Mouse (Mus musculus) CH12F3 (cell line): ENCODE data around the gene Gpr61.

Experiments used
- in situ Hi-C: fragments of 300-500 bp; cut with MboI; formaldehyde crosslinking; loops from 2 replicates; pipeline ENCODE4 v1.14.3; 2020; ENCODE audit warnings: low sequenced_read_pairs

Gene Gpr61

GRCm38 (mm10) chr3:108131821-108132220 is 22.9 kb downstream of the Gpr61 start:
- in situ Hi-C loops: no loop called here

DNA sequence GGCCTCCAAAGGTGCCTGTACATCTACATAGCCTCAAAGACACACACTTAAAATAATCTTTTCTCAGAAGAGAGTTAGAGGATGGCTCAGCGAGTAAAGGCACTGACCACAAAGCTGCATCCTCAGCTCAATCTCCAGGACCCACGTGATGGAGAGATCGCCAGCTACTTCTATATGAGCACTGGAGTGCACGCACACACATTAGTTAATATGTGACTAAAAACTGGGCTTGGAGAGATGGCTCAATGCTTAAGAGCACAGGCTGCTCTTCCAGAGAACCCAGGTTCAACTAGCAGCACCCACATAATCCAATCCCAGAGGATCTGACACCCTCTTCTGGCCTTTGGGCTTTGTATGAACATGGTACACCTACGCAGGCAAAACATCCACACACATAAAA is 23.5 kb downstream of the Gpr61 start:
- in situ Hi-C loops: no loop called here

DNA sequence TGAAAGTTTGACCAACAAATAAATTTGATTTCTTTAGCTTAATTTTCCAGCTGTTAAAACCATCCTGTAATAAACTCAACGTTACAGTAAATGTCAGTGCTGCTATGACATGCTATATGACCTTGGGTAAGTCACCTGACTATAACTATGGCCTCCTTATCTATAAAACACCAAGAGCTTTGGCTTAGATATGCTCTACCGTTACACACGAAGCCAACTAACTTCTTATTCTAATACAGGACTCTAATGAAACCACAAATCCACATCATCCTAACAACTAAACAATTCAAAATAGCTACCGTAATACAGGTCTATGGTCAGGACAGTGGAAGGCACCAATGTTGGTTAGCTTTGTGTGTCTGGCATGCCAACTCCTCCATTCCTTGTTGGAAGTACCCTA is 24.9 kb downstream of the Gpr61 start:
- in situ Hi-C loops: no loop called here

GRCm38 (mm10) chr3:108129367-108129766 is 25.3 kb downstream of the Gpr61 start:
- in situ Hi-C loops: no loop called here

DNA sequence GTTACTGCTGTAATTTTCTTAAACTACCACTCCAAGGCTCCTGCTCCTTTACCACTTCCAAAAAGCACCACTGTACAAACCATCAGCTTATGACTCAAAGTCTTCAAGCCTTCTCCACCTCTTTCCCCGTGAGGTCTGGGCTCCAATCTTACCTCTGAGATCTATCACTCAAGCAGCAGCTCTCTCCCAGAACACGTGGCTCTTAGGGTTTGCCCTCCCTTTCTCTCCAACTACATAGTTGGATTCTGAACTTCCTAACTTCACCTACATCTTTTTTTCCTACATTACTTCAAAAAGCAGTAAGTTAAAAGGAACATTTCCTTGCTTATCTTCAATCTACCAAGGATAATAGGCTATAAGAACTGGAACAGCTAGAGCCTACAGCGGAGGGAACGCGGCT is 26.2 kb downstream of the Gpr61 start:
- in situ Hi-C loops: no loop called here

DNA sequence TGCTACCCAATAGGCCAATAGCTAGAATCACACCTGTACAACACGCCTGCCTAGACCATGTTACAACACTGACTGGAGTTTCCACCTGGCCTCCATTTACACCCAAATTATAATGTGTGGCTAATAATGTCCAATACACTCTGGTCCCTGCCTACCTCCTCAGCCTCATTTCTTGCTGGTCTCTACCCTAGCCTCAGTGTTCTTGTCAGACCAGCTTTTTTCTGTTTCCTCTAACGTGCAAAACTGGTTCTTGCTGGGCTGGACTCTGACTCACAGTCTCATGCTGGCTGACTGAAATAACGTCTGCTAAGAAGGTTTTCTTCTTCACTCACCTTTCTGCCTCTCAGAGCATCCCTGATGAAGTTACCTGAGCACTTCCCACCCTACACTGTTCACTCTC is 28.4 kb downstream of the Gpr61 start:
- in situ Hi-C loops: no loop called here

DNA sequence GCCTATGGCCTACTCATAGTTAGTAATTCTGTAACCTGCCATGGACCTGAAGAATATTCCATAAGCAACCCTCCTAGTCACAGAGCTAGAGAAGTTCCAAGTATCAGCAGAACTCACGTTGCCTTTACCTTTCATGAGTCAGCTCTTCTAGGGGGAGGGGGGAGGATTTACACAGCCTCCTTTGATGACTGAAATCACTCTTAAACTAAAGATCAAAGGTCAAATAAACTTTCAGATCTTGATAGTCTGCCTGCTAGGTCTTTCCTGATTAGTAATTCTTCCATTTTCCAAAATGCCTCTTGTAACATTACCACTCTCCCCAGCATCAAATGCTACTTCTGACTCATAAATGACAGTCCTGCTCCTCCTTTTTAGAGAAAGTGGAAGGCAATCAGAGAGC is 30.6 kb downstream of the Gpr61 start:
- in situ Hi-C loops: no loop called here

GRCm38 (mm10) chr3:108123242-108123641 is 31.4 kb downstream of the Gpr61 start:
- in situ Hi-C loops: no loop called here

GRCm38 (mm10) chr3:108121101-108121500 is 33.6 kb downstream of the Gpr61 start:
- in situ Hi-C loops: no loop called here

GRCm38 (mm10) chr3:108117465-108117864 is 37.2 kb downstream of the Gpr61 start:
- in situ Hi-C loops: no loop called here

DNA sequence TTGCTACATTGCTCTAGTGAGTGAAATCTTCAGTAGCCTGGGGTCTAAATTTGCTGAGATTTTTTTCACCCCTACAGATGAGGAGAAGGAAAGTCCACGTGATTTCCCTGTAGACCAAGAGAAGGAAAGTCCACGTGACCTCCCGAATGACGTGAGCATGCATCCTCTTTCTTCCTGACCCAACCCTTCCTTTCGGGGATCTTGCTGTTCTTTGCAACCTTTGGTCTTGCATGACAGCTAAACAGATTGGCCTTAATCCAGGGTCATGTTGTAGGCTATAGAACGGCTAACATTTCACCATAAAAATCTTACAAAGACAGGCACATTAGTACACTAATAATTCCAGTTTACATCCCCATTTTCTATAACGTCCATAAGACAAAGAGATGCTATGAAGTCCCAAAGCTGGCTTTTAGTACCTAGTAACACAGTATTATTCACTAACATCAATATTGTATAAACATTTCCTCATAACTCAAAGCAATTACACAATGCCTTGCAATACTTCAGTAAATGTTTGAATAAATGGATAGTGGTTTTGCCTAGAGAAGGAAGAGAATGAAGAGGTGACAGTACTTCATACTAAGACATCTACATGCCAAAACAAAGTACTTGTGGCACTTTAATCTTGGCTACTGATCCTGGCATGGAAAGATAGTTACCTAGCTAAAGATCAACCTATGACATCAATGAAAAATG is 40.9 kb downstream of the Gpr61 start:
- in situ Hi-C loops: no loop called here

- in situ Hi-C loops: no loop called here
These were observed 42.0 kb downstream of the Gpr61 start for GRCm38 (mm10) chr3:108112666-108113065.

GRCm38 (mm10) chr3:108112246-108112645 is 42.4 kb downstream of the Gpr61 start:
- in situ Hi-C loops: no loop called here

- in situ Hi-C loops: no loop called here
These were observed 43.4 kb downstream of the Gpr61 start for GRCm38 (mm10) chr3:108111320-108111719.

DNA sequence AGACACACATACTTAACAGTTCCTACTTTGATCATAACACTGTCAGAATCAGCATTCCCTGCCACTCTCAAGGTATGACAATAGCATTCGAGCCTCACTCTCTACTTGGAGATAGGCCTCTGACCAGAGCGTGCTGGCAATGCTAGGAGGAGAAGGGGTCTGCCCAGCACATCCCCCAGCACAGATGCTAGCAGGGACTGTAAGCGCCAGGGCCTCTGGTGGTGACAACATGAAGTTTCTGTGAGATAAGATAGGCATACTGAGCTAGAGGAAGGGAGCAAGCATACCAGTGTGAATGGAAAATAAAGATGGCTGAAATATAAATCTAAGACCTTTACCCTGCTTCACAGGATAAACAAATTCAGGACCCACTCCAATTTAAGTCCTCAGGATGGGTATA is 49.4 kb downstream of the Gpr61 start:
- in situ Hi-C loops: no loop called here

DNA sequence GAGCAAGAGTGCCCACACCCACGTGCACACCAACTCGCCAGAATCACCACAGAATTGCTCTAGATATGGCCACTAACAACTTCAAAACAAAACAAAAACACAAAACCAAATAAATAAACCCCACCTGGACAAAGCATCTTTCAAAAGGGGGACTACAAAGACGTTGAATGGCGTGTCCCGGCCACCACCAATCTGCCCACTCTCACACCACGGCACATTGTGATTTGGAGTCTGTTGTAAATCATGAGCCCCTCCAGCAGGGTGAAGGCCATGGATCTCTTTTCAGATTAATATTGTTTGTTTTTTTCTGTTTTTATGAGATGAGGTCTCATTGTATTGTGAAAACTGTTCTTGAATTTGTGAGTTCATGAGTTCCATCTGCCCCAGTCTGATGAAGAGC is 52.6 kb downstream of the Gpr61 start:
- in situ Hi-C loops: no loop called here

- in situ Hi-C loops: no loop called here
These were observed 53.1 kb downstream of the Gpr61 start for GRCm38 (mm10) chr3:108101594-108101993.
